Mouse (Mus musculus) kidney, adult 9 months (tissue): ENCODE data around the gene Slc29a1.

Experiments used
- DNase-seq: peaks from one replicate; pipeline ENCODE4 v3.0.0; 2022

Gene Slc29a1

GRCm38 (mm10) chr17:45568990-45569389 lies 30.4 kb downstream of the Slc29a1 start:
- DNase-seq: no peak

GRCm38 (mm10) chr17:45567162-45567601 lies 32.2 kb downstream of the Slc29a1 start:
- DNase-seq: no peak

GRCm38 (mm10) chr17:45566360-45567161 lies 32.8 kb downstream of the Slc29a1 start:
- no peak for DNase-seq

- no peak for DNase-seq
Observed at GRCm38 (mm10) chr17:45566031-45566359, 33.4 kb downstream of the Slc29a1 start.

- no peak for DNase-seq
Observed at GRCm38 (mm10) chr17:45565103-45565502, 34.3 kb downstream of the Slc29a1 start.

- DNase-seq: no peak
Observed at GRCm38 (mm10) chr17:45564531-45565084, 34.8 kb downstream of the Slc29a1 start.

GRCm38 (mm10) chr17:45563655-45564530 lies 35.5 kb downstream of the Slc29a1 start, which contains the start of gene Slc35b2:
TSS of gene Slc35b2 (plus strand) at chr17:45563874.
- DNase-seq: peak; percentile 95

GRCm38 (mm10) chr17:45563216-45563615 lies 36.2 kb downstream of the Slc29a1 start:
- no peak for DNase-seq

- DNase-seq: no peak
Observed at GRCm38 (mm10) chr17:45559732-45560525, 39.5 kb downstream of the Slc29a1 start.

- no peak for DNase-seq
Observed at GRCm38 (mm10) chr17:45557998-45558862, 41.2 kb downstream of the Slc29a1 start.

GRCm38 (mm10) chr17:45557246-45557824 lies 42.1 kb downstream of the Slc29a1 start:
- no peak for DNase-seq

GRCm38 (mm10) chr17:45556514-45557245 lies 42.7 kb downstream of the Slc29a1 start:
- no peak for DNase-seq

GRCm38 (mm10) chr17:45556107-45556489 lies 43.3 kb downstream of the Slc29a1 start:
- DNase-seq: no peak

- DNase-seq: peak; percentile 97
Observed at GRCm38 (mm10) chr17:45555452-45556106, 43.8 kb downstream of the Slc29a1 start, which contains the start of gene Nfkbie. TSS of gene Nfkbie (plus strand) at chr17:45555703.

GRCm38 (mm10) chr17:45554420-45554819 lies 45.0 kb downstream of the Slc29a1 start:
- no peak for DNase-seq

GRCm38 (mm10) chr17:45553065-45553464 lies 46.3 kb downstream of the Slc29a1 start:
- DNase-seq: no peak

GRCm38 (mm10) chr17:45551816-45552451 lies 47.5 kb downstream of the Slc29a1 start:
- peak; percentile 87 for DNase-seq

GRCm38 (mm10) chr17:45551249-45551796 lies 48.1 kb downstream of the Slc29a1 start:
- DNase-seq: no peak

GRCm38 (mm10) chr17:45550253-45550652 lies 49.2 kb downstream of the Slc29a1 start:
- DNase-seq: no peak
